Mouse (Mus musculus) left cerebral cortex, postnatal 10 days (tissue): ENCODE measurements around the gene Dnajc2. TPM values are rescaled to one million over a fixed set of nuclear protein-coding genes. Genes with fewer than 3 reads are reported as not detected.
A peak's percentile ranks its signal among the peaks of the same experiment; 100 is the strongest.

Source experiments
- DNase-seq, 2 experiments: peaks; one replicate each; pipeline ENCODE4 v3.0.0; 2021 to 2022; ENCODE audit warnings: low spot score in 2 of 2, mixed read lengths in 1 of 2; ENCODE audit errors: extremely low spot score in 1 of 2
- intact Hi-C: fragments of 180-260 bp; cut with DNase I; formaldehyde crosslinking; loops from one replicate; pipeline ENCODE4 v1.15.1; 2025
- total RNA-seq, 2 experiments: library from RNA; stranded (reverse); gene quantifications; 2 replicates each; pipeline ENCODE4 v1.2.3; 2021

Dnajc2 gene
- total RNA-seq, 2 experiments from 2014 or later: 34.8 to 36.1 TPM

DNA sequence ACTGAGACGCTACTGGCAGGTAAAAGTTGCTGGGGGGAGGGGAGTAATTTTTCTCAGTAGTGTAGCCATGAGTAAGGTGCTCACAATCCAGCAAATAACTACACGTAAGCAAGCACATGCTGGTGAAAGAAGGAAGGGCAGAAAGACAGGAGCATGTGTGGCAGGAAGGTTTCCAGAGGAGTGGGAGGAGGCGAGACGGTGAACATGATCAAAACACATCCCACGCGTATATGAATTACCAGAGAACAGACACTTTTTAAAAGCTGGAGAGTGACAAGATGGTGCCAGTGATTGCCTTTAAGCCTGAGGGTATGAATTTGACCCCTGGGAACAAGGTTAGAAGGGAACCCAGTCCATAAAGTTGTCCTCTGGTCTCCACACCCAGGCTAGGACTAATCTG is 15.2 kb downstream of the Dnajc2 start:
- intact Hi-C loops: no loop called here
- DNase-seq: no peak

DNA sequence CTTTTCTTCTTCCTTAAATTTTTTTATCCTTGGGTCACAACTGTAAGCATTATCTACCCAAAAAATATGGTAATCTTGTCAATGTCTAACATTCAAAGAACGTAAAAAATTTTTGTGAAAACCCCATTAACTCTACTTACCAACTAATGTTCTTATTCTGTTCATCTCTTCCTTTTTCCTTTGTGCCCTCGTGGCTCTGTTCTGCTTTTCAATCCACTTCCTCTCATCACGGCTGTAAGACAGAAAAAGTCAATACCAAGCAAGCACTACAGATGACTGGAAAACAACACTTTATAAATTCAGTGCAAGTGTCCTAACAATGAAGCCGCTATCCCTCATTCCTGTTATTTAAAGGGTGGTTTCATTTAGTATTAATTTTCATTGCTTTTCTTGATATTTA is 16.5 kb downstream of the Dnajc2 start:
- intact Hi-C loops: no loop called here
- DNase-seq: no peak

DNA sequence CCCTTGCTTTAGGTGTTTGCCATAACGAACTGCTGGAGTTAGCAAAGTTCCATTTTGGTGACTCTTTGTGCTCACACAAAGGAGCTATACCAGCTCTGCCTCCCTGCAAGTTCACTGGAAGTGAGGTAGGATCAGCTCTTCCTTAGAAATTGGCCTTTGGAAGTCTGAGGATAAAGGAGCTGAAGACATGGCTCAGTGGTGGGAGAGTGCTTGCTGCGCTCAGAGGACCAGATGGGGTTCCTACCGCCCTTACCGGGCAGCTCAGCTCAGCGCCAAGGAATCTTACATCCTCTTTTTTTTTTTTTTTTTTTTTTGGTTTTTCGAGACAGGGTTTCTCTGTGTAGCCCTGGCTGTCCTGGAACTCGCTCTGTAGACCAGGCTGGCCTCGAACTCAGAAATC is 39.1 kb downstream of the Dnajc2 start:
- no peak for DNase-seq
- intact Hi-C loops: loop anchor here (10.0 kb wide), 1 partner anchor 481 kb away; no protein-coding TSS in a partner anchor

DNA sequence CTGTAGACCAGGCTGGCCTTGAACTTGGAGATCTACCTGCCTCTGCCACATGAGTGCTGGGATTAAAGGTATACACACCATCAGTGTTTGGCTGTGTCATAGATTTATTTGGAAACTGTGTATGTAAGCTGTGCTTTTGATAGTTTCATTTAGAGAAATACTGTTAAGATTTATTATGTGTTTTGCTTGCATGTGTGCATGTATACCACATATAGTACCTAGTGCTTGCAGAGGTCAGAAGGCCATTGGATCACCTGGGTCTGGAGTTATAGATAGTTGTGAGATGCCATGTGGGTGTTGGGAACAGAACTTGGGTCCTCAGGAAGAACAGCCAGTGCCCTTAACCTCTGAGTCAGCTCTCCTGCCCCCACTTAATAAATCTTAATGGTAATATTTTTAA is 40.4 kb downstream of the Dnajc2 start:
- DNase-seq: no peak
- intact Hi-C loops: loop anchor here (10.0 kb wide), 1 partner anchor 480 kb away; no protein-coding TSS in a partner anchor

DNA sequence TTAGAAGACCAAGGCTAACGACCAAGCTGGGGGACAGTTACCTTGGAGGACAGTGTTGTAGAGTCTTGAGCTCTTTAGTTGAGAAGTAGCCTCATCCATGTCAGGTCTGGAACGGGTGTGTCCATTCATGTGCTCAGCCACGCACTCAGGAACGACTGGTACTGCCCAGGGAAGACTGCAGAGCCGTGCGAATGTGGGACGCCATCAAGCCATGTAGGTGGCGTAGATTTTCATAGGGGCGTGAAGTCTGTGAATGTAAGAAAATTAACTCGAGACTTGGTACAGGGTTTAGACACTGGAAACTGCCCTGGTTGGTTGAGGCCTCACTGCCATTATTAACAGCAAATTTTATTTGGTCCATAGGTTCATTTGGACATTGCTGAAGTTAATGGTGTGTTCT is 41.4 kb downstream of the Dnajc2 start:
- intact Hi-C loops: loop anchor here (10.0 kb wide), 1 partner anchor 479 kb away; no protein-coding TSS in a partner anchor
- DNase-seq: no peak

DNA sequence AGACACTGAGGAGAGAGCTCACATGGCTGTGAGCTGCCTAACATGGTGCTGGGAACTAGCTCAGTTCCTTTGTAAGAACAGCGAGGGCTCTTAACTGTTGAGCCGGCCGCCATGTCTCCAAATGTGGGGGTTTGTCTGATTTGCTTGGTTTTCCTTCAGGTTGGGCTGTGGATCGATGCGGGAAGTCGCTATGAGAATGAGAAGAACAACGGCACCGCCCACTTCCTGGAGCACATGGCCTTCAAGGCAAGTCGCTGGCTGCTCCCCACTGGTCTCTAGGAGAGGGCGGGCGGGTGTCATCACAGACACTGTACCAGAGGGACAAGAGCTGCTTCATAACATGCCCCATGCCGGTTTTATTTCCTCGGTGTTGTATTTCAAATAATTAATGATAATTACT is 45.2 kb downstream of the Dnajc2 start:
- intact Hi-C loops: loop anchor here (5.0 to 10.0 kb wide), 2 partner anchors 83 to 475 kb away; no protein-coding TSS in a partner anchor
- DNase-seq: no peak

DNA sequence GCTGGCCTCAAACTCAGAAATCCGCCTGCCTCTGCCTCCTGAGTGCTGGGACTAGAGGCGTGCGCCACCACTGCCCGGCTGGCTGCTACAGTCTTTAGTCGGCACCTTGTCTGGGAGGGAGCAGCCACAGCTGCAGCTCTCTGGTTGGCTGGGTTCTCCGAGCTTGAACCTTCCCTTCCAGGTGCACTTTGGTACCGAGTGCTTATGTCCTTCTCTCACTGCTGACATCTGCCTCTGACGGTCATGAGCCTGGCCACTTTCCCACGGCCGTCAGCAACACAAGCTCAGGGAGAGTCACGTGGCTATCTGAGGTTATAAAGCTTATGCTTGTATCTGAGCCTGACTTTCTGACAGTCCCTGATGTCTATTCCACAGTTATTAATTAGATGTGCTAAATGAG is 45.9 kb downstream of the Dnajc2 start:
- no peak for DNase-seq
- intact Hi-C loops: loop anchor here (5.0 kb wide), 1 partner anchor 82 kb away; no protein-coding TSS in a partner anchor

DNA sequence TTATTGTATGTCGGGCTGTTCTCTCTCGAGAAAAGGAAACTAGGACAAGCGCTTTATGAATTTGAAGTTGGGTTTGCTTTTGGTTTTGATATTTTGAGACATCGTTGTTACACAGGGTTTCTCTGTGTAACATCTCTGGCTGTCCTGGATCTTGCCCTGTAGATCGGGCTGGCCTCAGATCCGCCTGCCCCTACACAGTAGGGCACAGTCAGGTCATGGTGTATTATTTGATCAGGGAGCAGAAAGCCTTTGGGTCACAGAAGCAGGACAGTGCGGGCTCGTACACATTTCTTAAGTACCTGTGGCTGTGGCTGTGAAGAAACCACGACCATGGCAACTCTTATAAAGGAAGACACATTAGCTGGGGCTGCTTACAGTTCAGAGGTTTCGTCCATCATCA is 47.4 kb downstream of the Dnajc2 start:
- intact Hi-C loops: loop anchor here (5.0 kb wide), 1 partner anchor 80 kb away; no protein-coding TSS in a partner anchor

DNA sequence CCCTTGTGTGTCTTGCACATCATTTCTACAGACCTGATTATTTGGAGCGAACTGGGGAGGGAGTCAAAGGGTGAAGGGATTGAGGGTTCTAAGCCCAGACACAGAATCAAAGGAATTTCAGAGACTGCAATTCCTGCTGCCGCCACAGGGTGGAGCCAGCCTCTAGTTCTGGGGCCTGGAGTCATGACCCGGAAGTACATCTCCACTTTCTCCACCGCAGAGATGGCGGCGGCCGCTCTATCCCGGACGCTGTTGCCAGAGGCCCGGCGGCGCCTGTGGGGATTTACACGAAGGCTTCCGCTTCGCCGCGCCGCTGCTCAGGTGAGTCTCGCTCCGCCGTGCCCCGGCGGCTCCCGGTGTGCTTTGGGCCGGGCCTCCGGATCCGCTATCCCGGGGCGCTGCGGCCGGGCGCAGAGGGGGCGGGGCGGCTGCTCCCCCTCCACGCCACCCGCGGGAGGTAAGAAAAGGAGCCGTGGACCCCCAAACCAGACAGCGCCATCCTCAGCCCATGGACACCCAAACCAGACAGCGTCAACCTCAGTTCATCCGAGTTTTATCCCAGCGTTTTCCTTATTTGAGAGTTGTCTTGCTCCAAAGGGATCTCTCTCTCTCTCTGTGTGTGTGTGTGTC is 48.0 kb downstream of the Dnajc2 start, which contains the start of gene Pmpcb:
Pmpcb (plus strand) TSS at position 186 of the 630 bp plus-strand sequence.
- intact Hi-C loops: loop anchor here (5.0 kb wide), 1 partner anchor 80 kb away; no protein-coding TSS in a partner anchor
- DNase-seq: peak; percentile 87 to 91

More for the DNA sequence above, 47.4 kb downstream of the Dnajc2 start:
- no peak for DNase-seq

DNA sequence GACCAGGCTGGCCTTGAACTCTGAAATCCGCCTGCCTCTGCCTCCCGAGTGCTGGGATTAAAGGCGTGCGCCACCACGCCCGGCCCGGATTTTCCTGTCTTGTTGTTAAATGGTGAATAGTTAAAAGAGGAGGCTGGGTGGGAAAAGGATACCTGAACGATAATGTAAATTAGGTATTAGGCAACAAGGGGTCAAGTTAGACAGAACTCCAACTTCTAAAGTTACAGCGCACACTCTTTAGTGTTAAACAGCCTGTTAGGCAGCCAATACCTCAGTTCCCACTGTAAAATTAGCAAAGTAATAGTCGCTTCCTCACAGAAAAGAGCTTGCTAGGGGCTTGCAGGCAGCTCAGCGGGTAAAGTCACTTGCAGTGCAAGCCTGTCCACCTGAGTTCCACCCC is 49.0 kb downstream of the Dnajc2 start:
- no peak for DNase-seq
- intact Hi-C loops: loop anchor here (5.0 kb wide), 1 partner anchor 79 kb away; no protein-coding TSS in a partner anchor

DNA sequence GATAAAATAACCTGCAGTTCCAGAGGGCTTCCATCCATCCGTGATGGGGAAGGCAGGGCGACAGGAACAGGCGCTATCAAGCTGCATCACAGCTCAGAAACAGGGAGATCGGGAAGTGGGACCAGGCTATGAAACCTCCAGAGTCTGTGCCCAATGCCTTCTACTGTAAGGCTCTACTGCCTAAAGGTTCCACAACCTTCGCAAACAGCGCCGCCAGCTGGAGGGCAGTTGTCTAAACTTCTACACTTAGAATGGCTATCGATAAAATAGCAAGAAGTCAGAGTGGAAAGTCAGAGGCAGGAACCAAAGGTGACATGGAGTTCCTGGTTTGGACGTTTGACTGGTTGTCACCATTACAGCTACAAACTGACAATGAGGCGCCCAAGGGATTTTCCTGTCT is 49.5 kb downstream of the Dnajc2 start:
- DNase-seq: peak; percentile 36 to 88
- intact Hi-C loops: loop anchor here (5.0 kb wide), 1 partner anchor 78 kb away; no protein-coding TSS in a partner anchor

DNA sequence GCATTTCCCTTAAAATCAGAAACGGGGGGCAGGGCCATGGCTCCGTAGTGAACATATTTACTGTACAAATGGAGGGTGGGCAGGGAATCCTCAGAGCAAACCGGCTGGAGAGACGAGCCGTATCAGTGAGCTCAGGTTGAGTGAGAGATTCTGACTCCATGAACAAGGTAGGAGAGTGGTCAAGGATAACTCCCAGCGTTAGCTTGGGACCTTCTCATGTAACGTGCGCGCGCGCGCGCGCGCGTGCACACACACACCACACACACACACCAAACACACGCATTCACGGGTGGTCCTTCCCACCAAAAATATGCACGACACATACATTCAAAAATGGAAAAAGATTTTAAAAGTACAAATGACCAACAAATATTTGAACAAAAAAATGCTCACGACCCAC is 50.0 kb downstream of the Dnajc2 start:
- DNase-seq: no peak
- intact Hi-C loops: loop anchor here (5.0 kb wide), 1 partner anchor 78 kb away; no protein-coding TSS in a partner anchor

DNA sequence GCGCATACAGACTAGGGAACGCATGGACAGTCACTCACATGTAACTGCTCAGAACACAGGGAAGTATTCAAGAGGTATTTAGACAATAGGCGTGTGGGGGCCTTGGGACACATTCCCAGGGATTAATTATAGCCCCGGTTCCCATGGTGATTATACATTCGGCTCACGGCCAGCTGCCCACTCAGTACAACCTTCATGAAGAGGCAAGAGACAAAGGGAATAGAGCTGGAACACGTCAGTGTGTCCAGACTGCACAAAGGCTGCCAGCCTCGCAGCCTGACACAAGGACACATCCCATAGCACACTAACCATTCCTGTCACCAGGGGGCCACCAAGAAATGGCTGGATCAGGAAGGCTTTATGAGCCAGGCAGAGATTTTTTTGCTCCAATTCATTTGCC is 52.1 kb downstream of the Dnajc2 start:
- peak; percentile 69 to 75 for DNase-seq
- intact Hi-C loops: no loop called here

DNA sequence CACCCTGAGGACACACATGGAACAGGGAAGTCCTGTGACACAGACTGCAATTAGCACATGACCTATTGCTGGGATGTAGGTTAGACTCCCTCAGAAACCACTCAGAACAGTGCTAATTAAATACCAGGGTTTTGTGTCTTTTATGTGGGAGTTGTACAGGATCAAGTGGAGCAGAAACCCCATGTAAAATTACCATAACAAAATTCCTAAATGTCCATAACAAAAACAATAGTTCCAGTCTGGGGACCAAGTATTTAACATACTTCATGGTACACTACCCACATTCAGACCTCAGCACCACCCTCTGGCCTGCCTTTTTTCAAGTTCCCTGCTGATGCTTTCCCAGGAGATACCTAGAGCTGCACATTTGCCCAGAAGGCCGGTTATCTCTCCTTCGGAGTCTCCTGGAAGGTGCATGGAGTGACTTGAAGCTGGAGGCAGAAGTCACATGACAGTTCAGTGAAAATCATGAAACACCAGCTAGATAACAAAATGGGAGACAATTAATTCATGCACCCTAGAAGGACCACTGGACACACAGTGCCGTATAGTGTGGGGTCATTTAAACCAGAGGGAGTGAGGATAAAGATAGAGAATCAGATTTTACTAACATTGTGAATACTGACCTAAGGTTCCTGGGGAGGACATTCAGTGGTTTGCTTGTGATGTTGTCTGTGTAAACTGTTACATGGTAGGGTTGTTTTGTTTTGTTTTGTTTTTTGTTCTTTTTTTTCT is 52.7 kb downstream of the Dnajc2 start:
- intact Hi-C loops: no loop called here
- DNase-seq: no peak

DNA sequence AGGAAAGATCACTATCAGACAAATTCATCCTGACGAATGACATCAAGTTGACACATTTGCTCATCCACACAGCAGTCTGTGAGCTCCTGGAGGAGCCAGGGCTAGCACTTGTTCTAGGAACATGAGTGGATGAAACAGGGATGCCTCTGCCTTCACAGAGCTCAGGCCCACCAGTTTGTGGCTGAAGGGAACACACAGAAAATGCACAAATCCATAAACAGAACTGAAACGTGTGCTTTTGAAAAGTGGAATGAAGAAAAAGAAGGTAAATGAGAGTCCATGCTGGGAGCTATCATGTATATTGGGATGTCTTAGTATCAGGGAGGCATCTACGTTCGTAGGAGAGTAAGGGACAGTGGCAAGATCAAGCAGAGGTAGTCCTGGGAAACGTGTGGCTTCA is 55.9 kb downstream of the Dnajc2 start:
- intact Hi-C loops: no loop called here
- no peak for DNase-seq

DNA sequence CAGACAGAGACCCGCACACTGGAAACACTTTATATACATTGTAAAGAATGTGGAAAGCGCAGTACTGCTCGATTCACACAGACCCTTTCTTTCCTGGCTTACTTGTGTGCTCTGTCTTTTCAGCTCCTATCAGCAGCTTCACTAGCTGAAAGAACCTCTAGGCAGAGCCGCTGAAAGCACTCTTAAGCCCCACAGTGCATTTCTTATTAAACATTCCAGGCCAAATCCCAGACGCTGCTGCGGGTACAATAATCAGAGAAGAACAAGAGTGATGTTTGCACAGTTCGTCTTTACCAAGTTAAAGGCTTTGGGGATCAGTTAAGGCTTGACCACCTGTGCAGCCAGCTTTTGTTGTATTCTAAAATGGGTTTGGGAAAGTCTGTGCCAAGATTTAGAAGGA is 60.2 kb downstream of the Dnajc2 start:
- intact Hi-C loops: no loop called here
- no peak for DNase-seq

DNA sequence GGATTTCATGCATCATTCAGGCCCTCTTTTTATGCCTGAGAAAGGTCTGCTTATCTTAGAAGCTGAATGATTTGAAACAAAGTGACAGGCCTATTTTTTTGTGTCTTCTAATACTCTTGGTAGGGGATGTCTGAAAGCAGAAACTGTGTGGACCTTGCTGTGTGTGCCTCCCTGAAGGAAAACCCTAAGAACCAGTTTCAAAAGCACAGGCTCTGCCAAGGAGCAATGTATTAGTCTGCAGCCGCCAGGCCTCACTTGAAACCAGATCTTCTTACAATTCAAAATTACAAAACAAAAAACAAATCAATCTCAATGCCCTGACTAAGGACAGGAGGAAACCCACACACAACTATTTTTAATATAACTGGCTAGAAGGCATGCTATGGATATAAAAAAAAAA is 60.6 kb downstream of the Dnajc2 start:
- intact Hi-C loops: no loop called here
- no peak for DNase-seq

DNA sequence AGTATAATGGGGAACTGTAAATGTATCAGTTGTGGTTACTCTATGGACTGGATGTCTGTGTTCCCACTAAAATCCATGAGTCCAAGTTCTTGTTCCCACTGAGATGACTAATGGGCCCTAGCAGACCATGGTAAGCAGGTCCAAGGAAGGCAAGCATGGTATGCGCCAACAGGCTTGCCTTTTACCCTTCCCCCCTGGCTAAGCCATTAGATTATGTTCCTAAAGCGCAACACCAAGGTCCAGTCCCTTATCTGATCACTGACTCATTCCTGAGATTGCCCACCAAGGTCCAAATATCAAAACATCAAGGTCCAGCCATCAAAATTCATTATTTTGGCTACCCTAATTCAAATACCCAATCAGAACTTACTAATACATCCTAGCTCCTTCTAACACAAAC is 65.8 kb downstream of the Dnajc2 start:
- no peak for DNase-seq
- intact Hi-C loops: no loop called here

DNA sequence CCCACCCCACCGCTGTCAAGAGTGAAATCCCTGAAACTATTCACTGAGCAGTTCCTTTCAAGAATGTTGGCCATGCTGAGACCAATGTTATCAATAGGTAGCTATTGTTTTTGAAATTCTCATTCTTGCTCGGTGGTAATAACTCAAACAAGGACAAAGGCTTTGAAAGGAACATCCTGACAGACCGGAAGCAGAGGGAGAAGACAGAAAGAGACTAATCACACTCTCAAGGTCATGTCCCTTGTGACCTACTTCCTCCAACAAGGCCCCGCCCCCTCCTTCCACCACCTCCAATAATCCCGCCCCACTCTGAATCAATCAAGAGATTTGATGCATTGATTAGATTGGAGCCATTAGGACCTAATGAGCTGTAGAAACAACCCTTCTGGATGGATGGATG is 66.5 kb downstream of the Dnajc2 start:
- intact Hi-C loops: no loop called here
- DNase-seq: no peak

DNA sequence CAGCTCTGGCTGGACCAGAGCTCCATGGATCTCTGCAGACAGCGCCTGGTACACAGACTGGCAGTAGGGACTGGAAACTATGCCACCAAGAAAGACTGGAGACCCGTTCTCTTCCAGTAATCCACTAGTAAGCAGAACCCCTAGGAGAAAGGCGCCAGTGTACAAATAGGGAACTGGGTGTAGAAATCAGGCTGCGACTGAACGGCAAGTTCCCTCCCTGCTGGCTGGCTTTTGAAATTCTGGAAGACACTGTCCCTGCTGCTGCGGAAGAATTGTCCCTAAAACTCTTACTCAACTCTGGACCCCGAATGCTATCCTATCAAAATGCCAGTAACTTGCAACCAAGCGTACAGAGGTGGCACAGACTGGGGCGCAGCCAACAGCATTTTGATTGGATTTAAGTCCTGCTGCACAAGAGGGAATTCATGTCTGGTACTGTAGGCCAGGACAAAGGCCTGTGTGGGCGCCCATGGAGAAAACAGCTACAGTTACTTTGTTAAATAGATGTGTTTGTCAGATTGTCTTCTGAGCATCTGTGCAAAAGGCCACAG is 67.8 kb downstream of the Dnajc2 start:
- intact Hi-C loops: no loop called here
- DNase-seq: no peak
